Mouse (Mus musculus) macrophage (primary cell): Measurements from ENCODE around the gene Crtc3. TPM values are rescaled to one million over a fixed set of nuclear protein-coding genes. Genes with fewer than 3 reads are reported as not detected.

Source experiments
- H3K27ac ChIP-seq: fragments of 350-480 bp; formaldehyde crosslinking; 2 replicates; pipeline ENCODE4 v1.9.0; 2021
- H3K36me3 ChIP-seq: fragments of 350-480 bp; formaldehyde crosslinking; 2 replicates; pipeline ENCODE4 v1.9.0; 2021; ENCODE audit errors: inconsistent target
- H3K4me3 ChIP-seq: fragments of 350-480 bp; formaldehyde crosslinking; 2 replicates; pipeline ENCODE4 v1.9.0; 2021; ENCODE audit errors: inconsistent target
- H3K79me2 ChIP-seq: fragments of 350-480 bp; formaldehyde crosslinking; 2 replicates; pipeline ENCODE4 v1.9.0; 2021; ENCODE audit errors: inconsistent target
- WGBS: methylation state at CpG from one replicate; pipeline ENCODE4 v1.1.7; 2026; ENCODE audit warnings: inconsistent platforms; ENCODE audit not compliant: missing documents; 5-methylcytosine and 5-hydroxymethylcytosine counted together
- polyA plus RNA-seq: library from polyadenylated mRNA; stranded (reverse); fragments of 250-400 nt; gene quantifications from 3 replicates; pipeline ENCODE4 v1.2.4, GENCODE M21; 2018; ENCODE audit warnings: inconsistent platforms

Gene Crtc3
- polyA plus RNA-seq, 1 experiment from 2014 or later, result 16.5 TPM

- WGBS, result 70% methylated on average over 9 of the region's 9 CpGs
- H3K4me3 ChIP-seq, result no peak overlapping the region
- peaks cover 8% of the 10 kb centered on the region; the same call in 1 of the 2 replicates for H3K36me3 ChIP-seq
- H3K27ac ChIP-seq, result no peak overlapping the region
- H3K79me2 ChIP-seq, result no peaks in the 10 kb centered on the region
Observed at GRCm38 (mm10) chr7:80616096-80616495, 72.6 kb downstream of the Crtc3 start.

GRCm38 (mm10) chr7:80614042-80614441, 74.6 kb downstream of the Crtc3 start:
- Histone ChIP-seq H3K27ac (no peak overlapping the region), H3K36me3 (peaks cover 21% of the 10 kb centered on the region), H3K4me3 (no peak overlapping the region), H3K79me2 (no peaks in the 10 kb centered on the region)
- WGBS, result 100% methylated on average over 3 of the region's 3 CpGs

- WGBS, result 83% methylated on average over 10 of the region's 11 CpGs
- peaks cover 22% of the 10 kb centered on the region for H3K36me3 ChIP-seq
Observed at GRCm38 (mm10) chr7:80612191-80612787, 76.4 kb downstream of the Crtc3 start.

GRCm38 (mm10) chr7:80611646-80612045, 77.0 kb downstream of the Crtc3 start:
- H3K36me3 ChIP-seq, result peaks cover 22% of the 10 kb centered on the region
- H3K27ac ChIP-seq, result no peak overlapping the region
- 85% methylated on average over 7 of the region's 7 CpGs for WGBS
- H3K79me2 ChIP-seq, result no peaks in the 10 kb centered on the region
- no peak overlapping the region for H3K4me3 ChIP-seq

More at GRCm38 (mm10) chr7:80612191-80612787, 76.4 kb downstream of the Crtc3 start:
- Histone ChIP-seq H3K79me2 (no peaks in the 10 kb centered on the region), H3K27ac (no peak overlapping the region), H3K4me3 (no peak overlapping the region)

- no peaks in the 10 kb centered on the region for H3K79me2 ChIP-seq
- H3K36me3 ChIP-seq, result peaks cover 25% of the 10 kb centered on the region
- 95% methylated on average over 2 of the region's 2 CpGs for WGBS
- no peak overlapping the region for H3K27ac ChIP-seq
- no peak overlapping the region for H3K4me3 ChIP-seq
Observed at GRCm38 (mm10) chr7:80607503-80607902, 81.2 kb downstream of the Crtc3 start.

- H3K79me2 ChIP-seq, result no peaks in the 10 kb centered on the region
- H3K4me3 ChIP-seq, result no peak overlapping the region
- 93% methylated on average over 4 of the region's 4 CpGs for WGBS
- H3K27ac ChIP-seq, result no peak overlapping the region
- peaks cover 28% of the 10 kb centered on the region for H3K36me3 ChIP-seq
Observed at GRCm38 (mm10) chr7:80606435-80606834, 82.2 kb downstream of the Crtc3 start.

- Histone ChIP-seq H3K79me2 (no peaks in the 10 kb centered on the region), H3K4me3 (no peak overlapping the region), H3K27ac (no peak overlapping the region), H3K36me3 (peaks cover 32% of the 10 kb centered on the region)
- WGBS, result 93% methylated on average over 10 of the region's 10 CpGs
Observed at GRCm38 (mm10) chr7:80605557-80605930, 83.1 kb downstream of the Crtc3 start.

- Histone ChIP-seq H3K4me3 (no peak overlapping the region), H3K36me3 (peaks cover 33% of the 10 kb centered on the region), H3K79me2 (no peaks in the 10 kb centered on the region), H3K27ac (no peak overlapping the region)
- 88% methylated on average over 11 of the region's 11 CpGs for WGBS
Observed at GRCm38 (mm10) chr7:80604908-80605556, 83.6 kb downstream of the Crtc3 start.

- Histone ChIP-seq H3K27ac (no peak overlapping the region), H3K36me3 (peaks cover 34% of the 10 kb centered on the region; the same call in 1 of the 2 replicates), H3K4me3 (no peak overlapping the region), H3K79me2 (no peaks in the 10 kb centered on the region)
- WGBS, result 91% methylated on average over 1 of the region's 1 CpGs
Observed at GRCm38 (mm10) chr7:80602574-80602973, 86.1 kb downstream of the Crtc3 start.

GRCm38 (mm10) chr7:80598436-80598985, 90.2 kb downstream of the Crtc3 start:
- 86% methylated on average over 13 of the region's 13 CpGs for WGBS
- no peak overlapping the region for H3K27ac ChIP-seq
- H3K79me2 ChIP-seq, result no peaks in the 10 kb centered on the region
- no peak overlapping the region for H3K4me3 ChIP-seq
- peaks cover 47% of the 10 kb centered on the region for H3K36me3 ChIP-seq

- WGBS, result 72% methylated on average over 5 of the region's 5 CpGs
- peaks cover 42% of the 10 kb centered on the region for H3K36me3 ChIP-seq
- H3K4me3 ChIP-seq, result no peak overlapping the region
- H3K79me2 ChIP-seq, result no peaks in the 10 kb centered on the region
- no peak overlapping the region for H3K27ac ChIP-seq
Observed at GRCm38 (mm10) chr7:80597900-80598299, 90.8 kb downstream of the Crtc3 start.

GRCm38 (mm10) chr7:80589054-80589746, 99.5 kb downstream of the Crtc3 start:
- Histone ChIP-seq H3K36me3 (peaks cover 41% of the 10 kb centered on the region), H3K27ac (no peak overlapping the region), H3K4me3 (no peak overlapping the region), H3K79me2 (no peaks in the 10 kb centered on the region)
- WGBS, result 93% methylated on average over 16 of the region's 16 CpGs

- Histone ChIP-seq H3K4me3 (no peak overlapping the region), H3K27ac (no peak overlapping the region), H3K36me3 (peaks cover 41% of the 10 kb centered on the region), H3K79me2 (no peaks in the 10 kb centered on the region)
- WGBS, result 93% methylated on average over 10 of the region's 10 CpGs
Observed at GRCm38 (mm10) chr7:80587684-80588083, 101.0 kb downstream of the Crtc3 start.

- H3K36me3 ChIP-seq, result peaks cover 36% of the 10 kb centered on the region
- no peak overlapping the region for H3K27ac ChIP-seq
- no peak overlapping the region for H3K4me3 ChIP-seq
- no peaks in the 10 kb centered on the region for H3K79me2 ChIP-seq
- WGBS, result 80% methylated on average over 23 of the region's 29 CpGs
Observed at GRCm38 (mm10) chr7:80586681-80587660, 101.7 kb downstream of the Crtc3 start.
